Mouse (Mus musculus) liver, embryonic 11.5 days (tissue): ENCODE measurements around the gene Ppp1r7. TPM values are rescaled to one million over a fixed set of nuclear protein-coding genes. Genes with fewer than 3 reads are reported as not detected.

ENCODE experiments used
- ATAC-seq: fragments of 200-750 bp; cut with Nextera tagmentation; replicated peaks from 2 replicates; pipeline ENCODE4 v1.8.0; 2017; ENCODE audit warnings: moderate number of reproducible peaks, mild to moderate bottlenecking, moderate TSS enrichment, moderate library complexity; ENCODE audit not compliant: low FRiP score
- DNase-seq: peaks from one replicate; pipeline ENCODE4 v3.0.0-alpha.2; 2017; ENCODE audit warnings: low spot score
- H3K27ac ChIP-seq: fragments of 300-500 bp; sonication (generic); 2 replicates; pipeline ENCODE4 v1.5.1; 2014; ENCODE audit warnings: mild to moderate bottlenecking, low read depth, low read length, control low read depth
- H3K27me3 ChIP-seq: fragments of 300-500 bp; sonication (generic); replicated peaks from 2 replicates; pipeline ENCODE4 v1.6.1; 2014; ENCODE audit warnings: low read length, mixed read lengths; ENCODE audit not compliant: control insufficient read depth, insufficient read depth
- H3K36me3 ChIP-seq: fragments of 300-500 bp; sonication (generic); 2 replicates; pipeline ENCODE4 v1.6.1; 2014; ENCODE audit warnings: mild to moderate bottlenecking, low read length, moderate library complexity, mixed read lengths; ENCODE audit not compliant: control insufficient read depth, insufficient read depth
- H3K4me1 ChIP-seq: fragments of 300-500 bp; sonication (generic); replicated peaks from 2 replicates; pipeline ENCODE4 v1.6.1; 2014; ENCODE audit warnings: low read length, mixed read lengths; ENCODE audit not compliant: control insufficient read depth, insufficient read depth
- H3K4me2 ChIP-seq: fragments of 300-500 bp; sonication (generic); 2 replicates; pipeline ENCODE4 v1.6.1; 2014; ENCODE audit warnings: mild to moderate bottlenecking, control low read depth, moderate library complexity
- H3K4me3 ChIP-seq: fragments of 300-500 bp; sonication (generic); 2 replicates; pipeline ENCODE4 v1.5.1; 2014; ENCODE audit warnings: low read depth, low read length, control low read depth
- H3K9ac ChIP-seq: fragments of 300-500 bp; sonication (generic); 2 replicates; pipeline ENCODE4 v1.6.1; 2014; ENCODE audit warnings: low read depth, low read length, control low read depth
- H3K9me3 ChIP-seq: fragments of 300-500 bp; sonication (generic); 2 replicates; pipeline ENCODE4 v1.6.1; 2016; ENCODE audit warnings: low read length, inconsistent platforms, mixed read lengths; ENCODE audit not compliant: control insufficient read depth
- WGBS: fragments of 180-500 bp; shearing (Covaris S2); extraction: QIAGEN DNeasy Blood & Tissue Kit; methylation state at CpG from one replicate; pipeline ENCODE4 v1.1.7; 2014; 5-methylcytosine and 5-hydroxymethylcytosine counted together
- microRNA-seq: library from miRNA; unstranded; fragments of <30 nt; microRNA quantifications from one replicate; pipeline ENCODE4, GENCODE M21; 2017; ENCODE audit warnings: borderline number of aligned reads
- polyA plus RNA-seq: library from polyadenylated mRNA; unstranded; fragments of >200 nt; fragmentation: Nextera tagmentation; extraction: Ambion mirVana; gene quantifications from 2 replicates; pipeline ENCODE4 v1.2.1, GENCODE M21; 2014

Gene Ppp1r7
- polyA plus RNA-seq, 1 experiment from 2014 or later, result 63.9 TPM

DNA sequence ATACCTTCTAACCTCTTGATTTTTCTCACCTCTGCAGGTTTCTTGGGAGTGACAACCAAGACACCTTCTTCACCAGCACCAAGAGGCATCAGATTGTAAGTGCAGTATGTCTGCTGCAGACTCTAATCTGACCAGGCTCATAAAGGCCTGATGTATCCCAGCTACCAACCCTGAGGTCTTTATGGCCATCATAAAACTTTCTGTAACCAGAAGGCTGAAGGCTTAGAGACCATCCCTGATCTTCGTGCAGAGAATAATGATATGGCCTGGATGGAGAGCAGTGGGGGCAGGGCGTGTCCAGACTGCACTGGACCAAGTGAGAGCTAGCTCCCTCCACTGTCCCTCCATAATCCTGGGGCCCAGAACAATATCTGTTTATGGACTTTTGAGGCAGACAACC, 44.5 kb downstream of the Ppp1r7 start:
- DNase-seq (no peak), ATAC-seq (no peak)
- Histone ChIP-seq H3K27ac (no peak overlapping the region), H3K27me3 (no peaks in the 10 kb centered on the region), H3K4me1 (no peaks in the 10 kb centered on the region), H3K4me3 (no peak overlapping the region), H3K9me3 (no peaks in the 10 kb centered on the region), H3K4me2 (no peak overlapping the region), H3K36me3 (no peaks in the 10 kb centered on the region), H3K9ac (no peak overlapping the region)
- 60% methylated on average over 2 of the region's 2 CpGs for WGBS

DNA sequence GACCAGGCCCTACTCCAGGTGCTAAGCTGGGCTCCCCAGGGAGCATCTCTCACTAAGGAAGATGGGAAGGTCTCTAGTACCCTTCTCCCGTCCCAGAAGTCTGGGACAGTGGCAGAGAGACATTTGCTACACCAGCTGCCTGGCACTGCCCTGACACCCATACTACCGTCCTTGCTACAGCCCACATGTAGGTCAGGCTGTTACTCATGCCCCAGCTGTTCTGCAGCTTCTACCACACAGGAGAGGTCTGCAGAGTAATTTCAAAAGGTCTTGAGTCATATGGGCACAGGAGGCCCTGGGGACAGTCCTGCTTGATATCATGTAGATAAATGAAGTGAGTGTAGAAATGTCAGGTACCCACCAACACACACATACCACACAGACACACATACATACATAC, 46.3 kb downstream of the Ppp1r7 start:
- WGBS, result 74% methylated on average over 2 of the region's 2 CpGs
- no peak overlapping the region for H3K27ac ChIP-seq
- no peak overlapping the region for H3K4me2 ChIP-seq
- no peak overlapping the region for H3K9ac ChIP-seq
- no peaks in the 10 kb centered on the region for H3K4me1 ChIP-seq
- H3K27me3 ChIP-seq, result no peaks in the 10 kb centered on the region
- ATAC-seq (no peak), DNase-seq (no peak)
- no peak overlapping the region for H3K4me3 ChIP-seq
- H3K36me3 ChIP-seq, result no peaks in the 10 kb centered on the region
- H3K9me3 ChIP-seq, result no peaks in the 10 kb centered on the region

GRCm38 (mm10) chr1:93401191-93402052, 58.8 kb downstream of the Ppp1r7 start:
- no peak for DNase-seq
- Histone ChIP-seq H3K36me3 (peaks cover under 1% of the 10 kb centered on the region), H3K9ac (no peak overlapping the region), H3K27ac (no peak overlapping the region), H3K4me3 (peak overlapping the region; percentile 38), H3K4me2 (peak overlapping the region; percentile 69), H3K9me3 (no peaks in the 10 kb centered on the region), H3K4me1 (0 out of 2 replicates have a peak, but pooled peaks cover 2% of the 10 kb centered on the region), H3K27me3 (no peaks in the 10 kb centered on the region)
- ATAC-seq, result no peak
- whole genome bisulfite sequencing, result 17% methylated on average over 38 of the region's 38 CpGs

DNA sequence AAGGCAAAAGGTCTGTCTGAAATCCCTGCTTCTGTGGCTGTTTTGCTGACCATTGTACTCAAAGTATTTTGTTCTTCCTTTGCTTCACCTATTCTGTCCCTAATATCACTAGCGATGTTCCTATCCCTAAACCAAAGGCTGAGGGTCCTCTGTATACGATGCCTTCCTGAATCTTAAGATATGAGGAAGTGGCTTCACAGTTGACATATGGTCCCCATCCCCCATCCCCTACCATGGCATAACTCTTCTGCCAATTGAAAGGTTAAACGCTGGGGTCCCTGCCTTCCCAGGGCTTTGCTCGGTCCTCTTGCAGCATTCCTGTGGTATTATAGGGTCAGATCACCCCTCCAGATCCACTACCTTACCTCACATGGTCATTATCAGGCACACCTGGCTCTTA, 60.7 kb downstream of the Ppp1r7 start:
- Histone ChIP-seq H3K36me3 (peaks cover 20% of the 10 kb centered on the region), H3K4me3 (no peak overlapping the region), H3K27me3 (no peaks in the 10 kb centered on the region), H3K9me3 (no peaks in the 10 kb centered on the region), H3K4me1 (no peaks in the 10 kb centered on the region), H3K27ac (no peak overlapping the region), H3K4me2 (no peak overlapping the region), H3K9ac (no peak overlapping the region)
- DNase-seq, result no peak
- WGBS, result 54% methylated on average over 4 of the region's 4 CpGs
- ATAC-seq, result no peak

Small RNA genes lying within 50 kb of the gene (microRNA-seq; reads per million reads assigned to microRNA genes)
- gene Mir6345 (not detected), gene Mir6902 (not detected)

Other genes starting within 250 kb of the Ppp1r7 start
- gene Kif1a, start 240.9 kb upstream of the Ppp1r7 start, polyA plus RNA-seq, result 2.2 TPM in 2 replicates
- gene Agxt, start 207.6 kb upstream of the Ppp1r7 start, polyA plus RNA-seq, result 1.1 and 1.6 TPM in 2 replicates
- gene 2310007B03Rik, start 181.9 kb upstream of the Ppp1r7 start, polyA plus RNA-seq, result 0.07 TPM in 1 of 2 replicates, not detected in the other
- gene Crocc2, start 174.1 kb upstream of the Ppp1r7 start, polyA plus RNA-seq, result 0.09 and 0.16 TPM in 2 replicates
- 0.61 and 2.3 TPM in 2 replicates for gene Sned1, start 107.0 kb upstream of the Ppp1r7 start, polyA plus RNA-seq
- 24.3 and 27.2 TPM in 2 replicates for gene Mterf4, start 36.9 kb upstream of the Ppp1r7 start, polyA plus RNA-seq
- 13.9 and 14.0 TPM in 2 replicates for gene Pask, start 628 bp downstream of the Ppp1r7 start, polyA plus RNA-seq
- 0.22 and 0.23 TPM in 2 replicates for gene Ano7, start 31.1 kb downstream of the Ppp1r7 start, polyA plus RNA-seq
- gene Hdlbp, start 136.0 kb downstream of the Ppp1r7 start, polyA plus RNA-seq, result 106 and 113 TPM in 2 replicates
- gene Farp2, start 169.2 kb downstream of the Ppp1r7 start, polyA plus RNA-seq, result 2.3 and 2.7 TPM in 2 replicates